Mouse (Mus musculus) ovary, adult 2 months (tissue): Measurements from ENCODE around the gene Tas2r137. TPM values are rescaled to one million over a fixed set of nuclear protein-coding genes. Genes with fewer than 3 reads are reported as not detected.

Experiments used
- polyA plus RNA-seq: library from polyadenylated mRNA; depleted of rRNA; stranded (reverse); fragments of >200 nt; gene quantifications from 2 replicates; pipeline ENCODE4 v1.2.3, GENCODE M21; 2012; rRNA removed

The Tas2r137 gene
- polyA plus RNA-seq: not detected in 2 replicates

DNA sequence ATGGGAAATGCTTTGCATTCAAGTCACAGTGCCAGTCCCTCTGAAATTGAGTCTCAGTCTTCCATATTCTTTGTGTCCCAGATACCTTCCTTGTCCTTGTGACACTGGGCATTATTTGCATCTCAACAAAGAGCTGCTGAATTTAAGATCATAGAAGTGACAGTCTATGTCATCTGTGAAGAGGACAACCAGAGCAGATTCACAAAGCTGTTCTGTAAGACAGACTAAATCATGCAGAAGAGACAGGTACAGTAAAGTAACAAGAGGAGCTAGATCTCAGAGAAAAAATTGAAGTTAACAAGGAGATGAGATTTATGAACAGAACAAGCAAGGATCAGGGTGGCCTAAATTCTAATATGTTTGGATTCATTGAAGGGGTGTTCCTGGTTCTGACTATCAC lies at the start of gene Tas2r137:
Tas2r137 (plus strand) TSS at position 301 of the 400 bp plus-strand sequence.

GRCm38 (mm10) chr6:40470916-40471719 lies 19.9 kb upstream of the Tas2r137 start, which contains the start of gene Ssbp1:
Gene Ssbp1, plus strand, starts transcription at chr6:40471352.

DNA sequence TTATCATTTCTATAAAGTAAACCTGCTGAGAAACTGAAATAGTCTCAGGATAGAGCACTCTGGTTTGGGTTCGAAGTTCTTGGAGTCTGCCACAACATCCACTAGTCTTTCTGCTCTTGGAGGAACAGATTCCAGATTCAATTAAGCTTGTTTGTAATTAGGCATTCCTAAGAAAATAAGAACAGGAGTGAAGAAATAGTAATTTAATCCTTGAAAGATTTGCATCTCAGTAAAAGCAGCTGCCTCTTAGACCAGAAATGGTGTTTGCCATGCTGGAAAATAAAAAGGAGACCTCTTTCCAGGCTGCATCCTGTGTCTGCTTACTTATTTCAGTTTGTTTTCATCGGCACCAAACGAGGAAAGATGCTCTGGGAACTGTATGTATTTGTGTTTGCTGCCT lies 2.2 kb downstream of the Tas2r137 start, which contains the start of gene Tas2r108:
Tas2r108 (plus strand) TSS at position 301 of the 400 bp plus-strand sequence.

GRCm38 (mm10) chr6:40519408-40519807 lies 28.4 kb downstream of the Tas2r137 start, which contains the start of gene Prss37:
Gene Prss37, minus strand, starts transcription at chr6:40519508.

Other genes starting within 250 kb of the Tas2r137 start
- gene Agk, start 166.1 kb upstream of the Tas2r137 start, polyA plus RNA-seq: 14.2 and 22.0 TPM in 2 replicates
- 6.4 and 6.6 TPM in 2 replicates for gene E330009J07Rik, start 55.1 kb upstream of the Tas2r137 start, polyA plus RNA-seq
- gene Wee2, start 52.1 kb upstream of the Tas2r137 start, polyA plus RNA-seq: 0.38 and 0.60 TPM in 2 replicates
- gene Ssbp1, start 19.9 kb upstream of the Tas2r137 start, polyA plus RNA-seq: 9.4 and 11.1 TPM in 2 replicates
- not detected in 2 replicates for gene Tas2r108, start 2.3 kb downstream of the Tas2r137 start, polyA plus RNA-seq
- gene Prss37, start 28.3 kb downstream of the Tas2r137 start, polyA plus RNA-seq: not detected in 2 replicates
- not detected in 2 replicates for gene Olfr461, start 63.8 kb downstream of the Tas2r137 start, polyA plus RNA-seq
- gene Olfr460, start 78.3 kb downstream of the Tas2r137 start, polyA plus RNA-seq: not detected in 2 replicates
- gene Clec5a, start 94.6 kb downstream of the Tas2r137 start, polyA plus RNA-seq: 0.19 TPM in 1 of 2 replicates, not detected in the other
- not detected in 2 replicates for gene Tas2r138, start 122.1 kb downstream of the Tas2r137 start, polyA plus RNA-seq
- gene Mgam, start 137.6 kb downstream of the Tas2r137 start, polyA plus RNA-seq: 0.19 and 0.24 TPM in 2 replicates